Mouse (Mus musculus) limb, embryonic 12.5 days (tissue): ENCODE measurements around the gene Rnf214. TPM values are rescaled to one million over a fixed set of nuclear protein-coding genes. Genes with fewer than 3 reads are reported as not detected.

Source experiments
- ATAC-seq: fragments of 200-750 bp; cut with Nextera tagmentation; 2 replicates; pipeline ENCODE4 v1.8.0; 2017; ENCODE audit warnings: low read depth, moderate TSS enrichment; ENCODE audit not compliant: insufficient number of reproducible peaks, insufficient read depth, low FRiP score, low TSS enrichment
- H3K27ac ChIP-seq: fragments of 300-500 bp; sonication (generic); 2 replicates; pipeline ENCODE4 v1.5.1; 2016; ENCODE audit warnings: mild to moderate bottlenecking, moderate library complexity
- H3K27me3 ChIP-seq: fragments of 300-500 bp; sonication (generic); 2 replicates; pipeline ENCODE4 v1.6.1; 2016; ENCODE audit warnings: mild to moderate bottlenecking, moderate library complexity
- H3K36me3 ChIP-seq: fragments of 300-500 bp; sonication (generic); 2 replicates; pipeline ENCODE4 v1.6.1; 2016; ENCODE audit warnings: mild to moderate bottlenecking, moderate library complexity
- H3K4me1 ChIP-seq: fragments of 300-500 bp; sonication (generic); replicated peaks from 2 replicates; pipeline ENCODE4 v1.6.1; 2016
- H3K4me2 ChIP-seq: fragments of 300-500 bp; sonication (generic); 2 replicates; pipeline ENCODE4 v1.6.1; 2016; ENCODE audit warnings: mild to moderate bottlenecking, moderate library complexity
- H3K4me3 ChIP-seq: fragments of 300-500 bp; sonication (generic); replicated peaks from 2 replicates; pipeline ENCODE4 v1.5.1; 2016; ENCODE audit warnings: mild to moderate bottlenecking
- H3K9ac ChIP-seq: fragments of 300-500 bp; sonication (generic); replicated peaks from 2 replicates; pipeline ENCODE4 v1.6.1; 2016; ENCODE audit warnings: mild to moderate bottlenecking, moderate library complexity
- H3K9me3 ChIP-seq: fragments of 300-500 bp; sonication (generic); 2 replicates; pipeline ENCODE4 v1.6.1; 2016; ENCODE audit warnings: mild to moderate bottlenecking, moderate library complexity
- WGBS: fragments of 180-500 bp; shearing (Covaris S2); methylation state at CpG from one replicate; pipeline ENCODE4 v1.1.7; 2016; 5-methylcytosine and 5-hydroxymethylcytosine counted together
- polyA plus RNA-seq: library from polyadenylated mRNA; unstranded; fragments of >200 nt; fragmentation: Nextera tagmentation; extraction: Ambion mirVana; gene quantifications from 2 replicates; pipeline ENCODE4 v1.2.1, GENCODE M21; 2016

The Rnf214 gene
- polyA plus RNA-seq, 1 experiment from 2014 or later = 57.9 TPM

- H3K4me3 ChIP-seq = no peak overlapping the region
- no peak overlapping the region for H3K27ac ChIP-seq
- H3K36me3 ChIP-seq = peaks cover 94% of the 10 kb centered on the region
- no peak overlapping the region for H3K4me2 ChIP-seq
- H3K9ac ChIP-seq = no peak overlapping the region
- H3K4me1 ChIP-seq = no peaks in the 10 kb centered on the region
- no peak for ATAC-seq
- H3K9me3 ChIP-seq = no peaks in the 10 kb centered on the region
- H3K27me3 ChIP-seq = no peaks in the 10 kb centered on the region
Measured at GRCm38 (mm10) chr9:45893681-45894080, 13.0 kb downstream of the Rnf214 start.

GRCm38 (mm10) chr9:45877928-45878327 lies 28.8 kb downstream of the Rnf214 start:
- H3K4me2 ChIP-seq = no peak overlapping the region
- no peak for ATAC-seq
- no peak overlapping the region for H3K4me3 ChIP-seq
- H3K9ac ChIP-seq = no peak overlapping the region
- H3K4me1 ChIP-seq = no peaks in the 10 kb centered on the region
- WGBS = 78% methylated on average over 2 of the region's 2 CpGs
- H3K36me3 ChIP-seq = peaks cover 84% of the 10 kb centered on the region
- no peaks in the 10 kb centered on the region for H3K27me3 ChIP-seq
- H3K9me3 ChIP-seq = no peaks in the 10 kb centered on the region
- H3K27ac ChIP-seq = no peak overlapping the region

GRCm38 (mm10) chr9:45870265-45870664 lies 36.4 kb downstream of the Rnf214 start:
- Histone ChIP-seq H3K9ac (no peak overlapping the region), H3K4me2 (no peak overlapping the region), H3K4me1 (no peaks in the 10 kb centered on the region), H3K27ac (no peak overlapping the region), H3K27me3 (no peaks in the 10 kb centered on the region), H3K36me3 (peaks cover 95% of the 10 kb centered on the region), H3K4me3 (no peak overlapping the region), H3K9me3 (no peaks in the 10 kb centered on the region)
- ATAC-seq = no peak
- WGBS = 94% methylated on average over 3 of the region's 3 CpGs

GRCm38 (mm10) chr9:45869181-45869580 lies 37.5 kb downstream of the Rnf214 start:
- no peaks in the 10 kb centered on the region for H3K27me3 ChIP-seq
- no peak overlapping the region for H3K4me3 ChIP-seq
- H3K9me3 ChIP-seq = no peaks in the 10 kb centered on the region
- no peaks in the 10 kb centered on the region for H3K4me1 ChIP-seq
- no peak overlapping the region for H3K27ac ChIP-seq
- 98% methylated on average over 3 of the region's 3 CpGs for WGBS
- H3K36me3 ChIP-seq = peaks cover 95% of the 10 kb centered on the region
- ATAC-seq = no peak
- no peak overlapping the region for H3K9ac ChIP-seq
- H3K4me2 ChIP-seq = no peak overlapping the region

GRCm38 (mm10) chr9:45861813-45862212 lies 44.9 kb downstream of the Rnf214 start:
- Histone ChIP-seq H3K9ac (no peak overlapping the region), H3K4me3 (no peak overlapping the region), H3K36me3 (peaks cover 98% of the 10 kb centered on the region), H3K4me1 (no peaks in the 10 kb centered on the region), H3K27ac (no peak overlapping the region), H3K27me3 (no peaks in the 10 kb centered on the region), H3K9me3 (no peaks in the 10 kb centered on the region), H3K4me2 (no peak overlapping the region)
- 77% methylated on average over 7 of the region's 7 CpGs for whole genome bisulfite sequencing
- ATAC-seq = no peak

- no peak for ATAC-seq
- Histone ChIP-seq H3K9ac (no peak overlapping the region), H3K27ac (no peak overlapping the region), H3K4me1 (no peaks in the 10 kb centered on the region), H3K36me3 (peaks cover 98% of the 10 kb centered on the region), H3K27me3 (no peaks in the 10 kb centered on the region), H3K4me2 (no peak overlapping the region), H3K4me3 (no peak overlapping the region), H3K9me3 (no peaks in the 10 kb centered on the region)
- WGBS = 91% methylated on average over 10 of the region's 10 CpGs
Measured at GRCm38 (mm10) chr9:45859364-45859763, 47.3 kb downstream of the Rnf214 start.

GRCm38 (mm10) chr9:45854136-45854535 lies 52.6 kb downstream of the Rnf214 start:
- H3K4me1 ChIP-seq = no peaks in the 10 kb centered on the region
- H3K27me3 ChIP-seq = no peaks in the 10 kb centered on the region
- no peak overlapping the region for H3K4me3 ChIP-seq
- H3K36me3 ChIP-seq = peaks cover 62% of the 10 kb centered on the region
- H3K9me3 ChIP-seq = no peaks in the 10 kb centered on the region
- H3K27ac ChIP-seq = no peak overlapping the region
- WGBS = 92% methylated on average over 1 of the region's 1 CpGs
- H3K9ac ChIP-seq = no peak overlapping the region
- ATAC-seq = no peak
- no peak overlapping the region for H3K4me2 ChIP-seq

GRCm38 (mm10) chr9:45853695-45854094 lies 53.0 kb downstream of the Rnf214 start:
- ATAC-seq = no peak
- Histone ChIP-seq H3K27me3 (no peaks in the 10 kb centered on the region), H3K4me2 (no peak overlapping the region), H3K9me3 (no peaks in the 10 kb centered on the region), H3K4me1 (no peaks in the 10 kb centered on the region), H3K9ac (no peak overlapping the region), H3K4me3 (no peak overlapping the region), H3K36me3 (peaks cover 58% of the 10 kb centered on the region), H3K27ac (no peak overlapping the region)
- WGBS = 96% methylated on average over 2 of the region's 2 CpGs

GRCm38 (mm10) chr9:45851776-45852175 lies 54.9 kb downstream of the Rnf214 start:
- no peak overlapping the region for H3K9ac ChIP-seq
- no peak overlapping the region for H3K4me3 ChIP-seq
- no peaks in the 10 kb centered on the region for H3K9me3 ChIP-seq
- H3K27ac ChIP-seq = no peak overlapping the region
- no peak overlapping the region for H3K4me2 ChIP-seq
- H3K27me3 ChIP-seq = no peaks in the 10 kb centered on the region
- peaks cover 39% of the 10 kb centered on the region for H3K36me3 ChIP-seq
- 100% methylated on average over 2 of the region's 2 CpGs for WGBS
- ATAC-seq = no peak
- no peaks in the 10 kb centered on the region for H3K4me1 ChIP-seq

- H3K4me2 ChIP-seq = no peak overlapping the region
- H3K36me3 ChIP-seq = peaks cover 35% of the 10 kb centered on the region
- no peak overlapping the region for H3K27ac ChIP-seq
- no peaks in the 10 kb centered on the region for H3K27me3 ChIP-seq
- no peak for ATAC-seq
- no peaks in the 10 kb centered on the region for H3K9me3 ChIP-seq
- H3K4me1 ChIP-seq = no peaks in the 10 kb centered on the region
- H3K9ac ChIP-seq = no peak overlapping the region
- 68% methylated on average over 5 of the region's 5 CpGs for WGBS
- H3K4me3 ChIP-seq = no peak overlapping the region
Measured at GRCm38 (mm10) chr9:45851330-45851729, 55.4 kb downstream of the Rnf214 start.

GRCm38 (mm10) chr9:45850528-45851155 lies 56.1 kb downstream of the Rnf214 start:
- H3K4me3 ChIP-seq = no peak overlapping the region
- H3K4me1 ChIP-seq = no peaks in the 10 kb centered on the region
- H3K4me2 ChIP-seq = no peak overlapping the region
- ATAC-seq = no peak
- H3K27me3 ChIP-seq = no peaks in the 10 kb centered on the region
- no peaks in the 10 kb centered on the region for H3K9me3 ChIP-seq
- WGBS = 87% methylated on average over 8 of the region's 8 CpGs
- H3K27ac ChIP-seq = 0 out of 2 replicates have a peak overlapping the region, but pooled peaks have one; percentile 19
- H3K9ac ChIP-seq = 0 out of 2 replicates have a peak overlapping the region, but pooled peaks have one; percentile 9
- peaks cover 28% of the 10 kb centered on the region for H3K36me3 ChIP-seq
